Mouse (Mus musculus): Measurements from ENCODE around the gene Casd1. TPM values are rescaled to one million over a fixed set of nuclear protein-coding genes. Genes with fewer than 3 reads are reported as not detected.

Gene Casd1
- polyA plus RNA-seq, 1 experiment from 2014 or later = 26.0 TPM

DNA sequence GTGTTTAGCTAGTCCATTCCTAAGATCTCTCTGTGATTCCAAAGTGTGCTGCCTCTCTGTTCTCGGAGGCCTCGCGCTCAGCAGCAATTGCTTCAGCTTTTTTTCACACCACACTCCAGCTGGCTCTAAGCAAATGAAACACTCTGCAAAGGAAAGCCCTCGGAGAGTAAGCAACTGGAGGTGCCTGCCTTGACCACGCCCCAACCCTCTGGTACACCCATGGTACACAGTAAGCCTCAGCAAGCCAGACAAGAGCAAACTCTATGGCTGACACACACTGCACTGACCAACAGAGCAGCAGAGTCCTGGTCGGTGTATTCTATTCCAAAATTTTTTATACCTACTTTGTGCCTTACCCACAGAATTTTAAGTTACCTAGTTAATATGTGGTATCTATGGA lies 17.2 kb upstream of the Casd1 start:
- Histone ChIP-seq H3K4me3 (no peak overlapping the region), H3K36me3 (no peaks in the 10 kb centered on the region), H3K9ac (no peak overlapping the region), H3K27ac (replicated peaks) (no peak overlapping the region), H3K9me3 (no peaks in the 10 kb centered on the region), H3K27me3 (replicated peaks) (no peaks in the 10 kb centered on the region), H3K4me1 (0 out of 2 replicates have a peak, but pooled peaks cover 10% of the 10 kb centered on the region), H3K4me2 (no peak overlapping the region)
- ATAC-seq (ENCODE audit: extremely low read depth, insufficient number of reproducible peaks, low FRiP score, low TSS enrichment) = no peak
- WGBS = 55% methylated on average over 6 of the region's 6 CpGs

DNA sequence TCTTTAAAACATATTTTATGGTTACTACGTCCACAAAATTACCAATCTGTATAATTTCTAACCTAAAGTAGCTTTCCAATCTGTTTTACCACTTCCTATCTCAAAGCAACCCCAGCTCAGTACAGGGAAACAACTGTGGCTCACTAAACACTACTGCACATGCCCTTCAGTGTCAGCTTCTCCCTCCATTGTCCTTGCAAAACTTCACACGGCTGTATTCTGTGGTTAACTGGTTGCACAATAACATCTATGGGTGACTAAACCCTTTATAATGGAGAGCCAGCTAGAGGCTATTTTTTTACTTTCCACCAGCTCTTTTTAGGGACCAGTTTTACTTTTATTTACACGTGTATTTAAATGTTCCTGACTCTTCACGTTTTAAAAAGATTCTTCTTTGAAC lies 12.7 kb upstream of the Casd1 start:
- no peak overlapping the region for H3K9ac ChIP-seq

DNA sequence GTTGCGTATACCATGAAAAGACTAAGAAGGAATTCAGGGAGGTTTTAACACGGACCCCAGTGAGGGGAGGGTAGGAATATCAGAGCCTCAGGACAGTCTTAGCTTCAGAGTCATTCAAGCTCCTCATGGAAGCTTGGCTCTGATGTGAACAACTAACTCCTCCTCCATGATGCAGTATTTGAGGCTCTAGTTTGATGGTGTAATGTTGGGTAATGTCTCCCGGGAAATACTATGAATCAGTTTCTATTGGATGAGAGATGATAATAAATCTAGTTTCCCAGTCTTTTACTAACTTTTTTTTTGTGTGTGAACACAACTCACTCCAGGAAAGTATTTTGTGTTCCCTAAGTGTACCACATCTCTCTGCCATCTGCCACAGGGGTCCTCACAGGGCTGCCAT lies 11.9 kb upstream of the Casd1 start:
- Histone ChIP-seq H3K9me3 (no peaks in the 10 kb centered on the region), H3K9ac (no peak overlapping the region), H3K36me3 (no peaks in the 10 kb centered on the region), H3K4me2 (no peak overlapping the region), H3K4me1 (no peaks in the 10 kb centered on the region), H3K4me3 (no peak overlapping the region), H3K27ac (replicated peaks) (no peak overlapping the region), H3K27me3 (replicated peaks) (no peaks in the 10 kb centered on the region)
- WGBS = 86% methylated on average over 3 of the region's 3 CpGs
- ATAC-seq (ENCODE audit: extremely low read depth, insufficient number of reproducible peaks, low FRiP score, low TSS enrichment) = no peak

More for the DNA sequence above, 12.7 kb upstream of the Casd1 start:
- H3K36me3 ChIP-seq = no peaks in the 10 kb centered on the region
- ATAC-seq (ENCODE audit: extremely low read depth, insufficient number of reproducible peaks, low FRiP score, low TSS enrichment) = no peak
- H3K27me3 ChIP-seq (replicated peaks) = no peaks in the 10 kb centered on the region
- 0 out of 2 replicates have a peak, but pooled peaks cover 3% of the 10 kb centered on the region for H3K4me1 ChIP-seq
- no peak overlapping the region for H3K27ac ChIP-seq (replicated peaks)
- 75% methylated on average over 4 of the region's 4 CpGs for WGBS
- no peaks in the 10 kb centered on the region for H3K9me3 ChIP-seq
- H3K4me2 ChIP-seq = no peak overlapping the region
- H3K4me3 ChIP-seq = no peak overlapping the region

DNA sequence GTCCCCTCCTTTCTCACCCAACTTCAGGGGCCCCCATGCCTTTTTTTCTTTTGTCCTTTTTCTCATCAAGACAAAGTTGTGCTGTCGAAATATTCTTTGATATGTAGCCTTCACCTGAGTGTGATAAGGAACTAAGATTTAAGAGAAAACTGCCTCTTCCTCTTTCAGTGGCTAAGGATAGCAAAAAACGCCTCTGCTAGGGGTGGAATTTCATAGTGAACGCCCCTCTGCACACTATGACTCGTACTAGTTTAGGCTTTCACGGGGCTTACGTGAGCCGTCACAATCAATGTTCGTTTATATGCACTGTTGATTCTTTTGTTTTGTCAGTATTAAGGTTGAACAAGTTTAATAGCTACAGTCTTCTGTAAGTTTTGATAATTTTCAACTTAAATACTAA lies 10.6 kb upstream of the Casd1 start:
- no peak overlapping the region for H3K9ac ChIP-seq
- H3K4me3 ChIP-seq = no peak overlapping the region
- no peak for ATAC-seq (ENCODE audit: extremely low read depth, insufficient number of reproducible peaks, low FRiP score, low TSS enrichment)
- no peaks in the 10 kb centered on the region for H3K4me1 ChIP-seq
- H3K9me3 ChIP-seq = no peaks in the 10 kb centered on the region
- no peaks in the 10 kb centered on the region for H3K27me3 ChIP-seq (replicated peaks)
- 69% methylated on average over 8 of the region's 8 CpGs for WGBS
- H3K36me3 ChIP-seq = no peaks in the 10 kb centered on the region
- H3K4me2 ChIP-seq = no peak overlapping the region
- no peak overlapping the region for H3K27ac ChIP-seq (replicated peaks)

DNA sequence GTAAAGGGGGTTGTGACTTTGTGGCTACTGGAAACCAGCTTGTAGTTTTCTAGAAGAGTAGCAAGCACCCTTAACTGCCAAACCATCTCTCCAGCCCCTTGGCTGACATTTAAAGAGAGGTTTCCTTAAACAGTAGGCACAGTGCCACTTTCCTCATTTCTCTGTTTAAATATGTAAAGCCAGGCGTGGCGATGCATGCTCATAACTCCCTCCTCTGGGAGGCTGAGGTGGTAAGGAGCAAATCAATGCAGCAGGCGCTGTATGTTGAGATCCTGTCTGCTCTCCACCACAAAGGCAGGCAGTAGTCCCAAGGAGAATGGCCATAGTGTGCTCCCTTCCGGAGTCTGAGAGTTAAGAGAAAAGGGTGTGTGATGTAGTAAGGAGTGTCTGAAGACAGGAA lies 2.9 kb upstream of the Casd1 start:
- H3K4me2 ChIP-seq = no peak overlapping the region
- ATAC-seq (ENCODE audit: extremely low read depth, insufficient number of reproducible peaks, low FRiP score, low TSS enrichment) = no peak
- H3K27me3 ChIP-seq (replicated peaks) = no peaks in the 10 kb centered on the region
- H3K9me3 ChIP-seq = no peaks in the 10 kb centered on the region
- 68% methylated on average over 4 of the region's 4 CpGs for WGBS
- H3K4me1 ChIP-seq = peaks cover 20% of the 10 kb centered on the region
- H3K4me3 ChIP-seq = no peak overlapping the region
- H3K27ac ChIP-seq (replicated peaks) = no peak overlapping the region
- H3K9ac ChIP-seq = no peak overlapping the region
- no peaks in the 10 kb centered on the region for H3K36me3 ChIP-seq

DNA sequence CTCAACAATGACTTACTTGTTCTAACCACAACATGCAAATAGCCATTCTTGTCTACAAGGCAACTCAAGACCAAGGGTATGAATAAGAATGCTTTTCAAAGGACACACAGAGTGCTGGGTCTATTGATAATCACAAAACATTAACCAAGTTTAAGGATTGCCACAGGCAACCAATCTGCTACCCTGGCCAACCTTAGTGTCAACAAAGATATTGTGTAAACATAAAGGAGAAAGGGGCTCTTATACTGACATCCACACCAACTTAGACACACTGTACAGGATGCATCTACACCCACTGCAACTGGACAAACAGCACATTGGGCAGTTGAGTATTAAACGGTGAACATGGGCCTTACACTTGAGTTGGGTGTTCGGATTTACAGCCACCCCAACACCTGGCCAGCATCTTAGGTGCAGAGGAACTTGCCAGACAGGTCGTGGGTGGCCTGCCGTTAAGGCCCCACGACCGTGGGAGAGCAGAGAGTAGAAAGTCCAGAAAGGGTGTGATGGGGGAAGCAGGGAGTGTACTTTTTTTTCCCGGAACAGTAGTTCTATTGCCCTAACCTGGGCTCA lies 468 bp upstream of the Casd1 start:
- H3K27me3 ChIP-seq (replicated peaks) = no peaks in the 10 kb centered on the region
- no peak for ATAC-seq (ENCODE audit: extremely low read depth, insufficient number of reproducible peaks, low FRiP score, low TSS enrichment)
- peak overlapping the region; percentile 91 for H3K4me2 ChIP-seq
- no peaks in the 10 kb centered on the region for H3K9me3 ChIP-seq
- peak overlapping the region; percentile 86 for H3K4me3 ChIP-seq
- H3K9ac ChIP-seq = peak overlapping the region; percentile 97
- peak overlapping the region; percentile 96 for H3K27ac ChIP-seq (replicated peaks)
- H3K36me3 ChIP-seq = no peaks in the 10 kb centered on the region
- H3K4me1 ChIP-seq = peaks cover 36% of the 10 kb centered on the region
- 42% methylated on average over 7 of the region's 7 CpGs for WGBS

DNA sequence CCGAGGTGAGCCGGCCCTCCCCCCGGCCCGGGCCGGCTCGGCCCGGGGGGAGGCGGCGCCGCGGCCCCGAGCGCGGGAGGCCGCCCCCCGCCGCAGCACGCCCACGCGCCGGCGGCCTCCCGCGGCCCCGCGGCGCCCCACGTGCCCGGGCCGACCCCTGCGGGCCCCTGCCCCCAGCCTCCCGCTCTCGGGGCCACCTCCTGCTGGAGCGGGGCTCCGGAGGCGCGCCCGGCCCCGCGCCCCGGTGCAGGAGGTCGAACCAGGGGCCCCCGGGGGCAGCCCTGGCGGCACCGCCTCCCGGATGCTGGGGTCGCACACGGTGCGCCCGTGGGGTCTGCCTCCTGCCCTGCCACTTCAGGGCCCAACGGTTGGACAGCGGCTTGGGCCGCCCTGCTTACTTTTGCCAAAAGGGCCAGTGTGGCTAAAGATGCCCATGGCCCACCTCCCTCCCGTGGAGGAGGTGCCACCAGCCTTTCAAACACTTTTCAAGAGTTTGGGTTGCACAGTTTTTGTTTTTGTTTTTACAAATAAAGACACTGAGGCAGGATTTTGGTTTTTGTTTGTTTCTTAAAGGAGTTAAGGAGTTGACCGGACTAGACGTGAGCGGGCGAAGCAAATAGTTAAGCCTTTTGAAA lies 775 bp downstream of the Casd1 start:
- peak overlapping the region; percentile 91 for H3K4me2 ChIP-seq
- no peaks in the 10 kb centered on the region for H3K36me3 ChIP-seq
- H3K4me3 ChIP-seq = peak overlapping the region; percentile 86
- 5% methylated on average over 57 of the region's 58 CpGs for WGBS
- peak overlapping the region; percentile 96 for H3K27ac ChIP-seq (replicated peaks)
- ATAC-seq (ENCODE audit: extremely low read depth, insufficient number of reproducible peaks, low FRiP score, low TSS enrichment) = 0 out of 2 replicates have a peak, but pooled peaks have one; percentile 20
- peak overlapping the region; percentile 97 for H3K9ac ChIP-seq
- H3K27me3 ChIP-seq (replicated peaks) = no peaks in the 10 kb centered on the region
- peaks cover 42% of the 10 kb centered on the region for H3K4me1 ChIP-seq
- H3K9me3 ChIP-seq = no peaks in the 10 kb centered on the region

DNA sequence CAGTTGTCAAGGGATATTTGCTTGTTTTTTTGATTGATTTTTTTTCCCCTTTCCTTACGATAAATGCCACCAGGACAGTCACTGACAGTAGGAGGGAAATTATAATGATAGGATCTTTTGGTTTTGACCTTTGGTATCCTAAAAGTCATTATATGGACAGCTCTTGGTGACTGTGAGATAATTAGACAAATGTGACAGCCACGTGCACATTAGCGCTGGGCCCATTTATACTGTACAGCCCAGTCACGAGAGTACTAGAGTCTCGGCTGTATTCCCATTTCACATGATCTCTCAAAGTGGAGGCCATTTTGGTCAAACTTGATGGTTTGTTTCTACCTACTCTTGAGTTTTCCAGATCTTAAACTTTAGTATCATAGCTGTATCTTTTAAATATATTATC lies 1.4 kb downstream of the Casd1 start:
- peak overlapping the region; percentile 96; the same call in 1 of the 2 replicates for H3K27ac ChIP-seq (replicated peaks)
- 70% methylated on average over 5 of the region's 5 CpGs for WGBS
- peak overlapping the region; percentile 86 for H3K4me3 ChIP-seq
- no peaks in the 10 kb centered on the region for H3K9me3 ChIP-seq
- no peaks in the 10 kb centered on the region for H3K36me3 ChIP-seq
- H3K4me1 ChIP-seq = peaks cover 46% of the 10 kb centered on the region
- peak overlapping the region; percentile 91 for H3K4me2 ChIP-seq
- ATAC-seq (ENCODE audit: extremely low read depth, insufficient number of reproducible peaks, low FRiP score, low TSS enrichment) = no peak
- H3K27me3 ChIP-seq (replicated peaks) = no peaks in the 10 kb centered on the region
- peak overlapping the region; percentile 97 for H3K9ac ChIP-seq

DNA sequence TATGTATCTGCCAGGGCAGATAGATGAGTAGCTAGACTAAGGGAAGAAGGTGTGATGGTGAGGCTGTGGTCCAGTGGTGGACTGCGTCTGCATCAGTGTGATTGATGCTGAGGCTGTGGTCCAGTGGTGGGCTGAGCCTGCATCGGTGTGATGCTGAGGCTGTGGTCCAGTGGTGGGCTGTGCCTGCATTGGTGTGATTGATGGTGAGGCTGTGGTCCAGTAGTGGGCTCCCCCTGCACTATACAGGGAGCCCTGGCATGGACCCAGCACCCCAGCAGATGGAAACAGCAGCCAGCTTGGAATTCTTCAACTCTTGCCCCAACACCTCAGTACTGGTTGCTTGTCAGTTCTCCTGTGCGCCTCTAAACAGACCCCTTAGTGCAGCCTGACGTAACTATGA lies 5.8 kb downstream of the Casd1 start:
- no peak for ATAC-seq (ENCODE audit: extremely low read depth, insufficient number of reproducible peaks, low FRiP score, low TSS enrichment)
- 77% methylated on average over 4 of the region's 4 CpGs for WGBS
- no peak overlapping the region for H3K4me3 ChIP-seq
- peaks cover 47% of the 10 kb centered on the region for H3K4me1 ChIP-seq
- H3K9me3 ChIP-seq = no peaks in the 10 kb centered on the region
- no peak overlapping the region for H3K27ac ChIP-seq (replicated peaks)
- no peak overlapping the region for H3K9ac ChIP-seq
- H3K4me2 ChIP-seq = no peak overlapping the region
- no peaks in the 10 kb centered on the region for H3K27me3 ChIP-seq (replicated peaks)
- peaks cover 6% of the 10 kb centered on the region for H3K36me3 ChIP-seq

DNA sequence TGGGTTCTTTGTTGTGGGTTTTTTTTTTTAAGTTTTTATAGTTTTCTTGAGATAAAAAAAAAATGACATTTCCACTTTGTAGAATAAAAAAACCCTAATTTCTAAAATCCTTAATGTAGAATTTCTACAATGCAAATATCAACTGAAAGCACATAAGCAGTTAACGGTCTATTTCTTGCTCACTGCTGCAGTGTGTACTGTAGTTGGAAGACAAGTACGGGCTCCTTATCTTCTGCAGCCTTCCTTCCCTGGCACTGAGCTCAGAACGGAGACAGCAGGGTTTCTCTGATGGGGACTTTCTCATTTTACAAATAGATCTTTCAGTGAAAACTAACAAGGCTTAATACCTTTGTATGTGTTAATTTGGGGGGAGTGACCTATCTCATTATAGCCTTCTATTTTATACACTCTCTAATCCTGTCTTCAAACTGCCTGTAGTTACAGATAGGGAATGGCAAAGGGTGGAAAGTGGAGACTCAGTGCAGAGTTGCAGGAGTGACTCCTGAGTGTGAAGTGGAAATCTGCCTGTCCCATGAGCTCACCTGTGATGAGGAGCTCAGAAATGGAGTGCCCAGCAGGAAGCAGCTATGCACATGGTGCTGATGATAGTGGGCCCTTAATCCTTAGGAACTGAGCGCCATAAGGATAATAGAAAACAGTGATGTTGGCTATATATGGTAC lies 9.7 kb downstream of the Casd1 start:
- 0 out of 2 replicates have a peak, but pooled peaks cover 4% of the 10 kb centered on the region for H3K9me3 ChIP-seq

DNA sequence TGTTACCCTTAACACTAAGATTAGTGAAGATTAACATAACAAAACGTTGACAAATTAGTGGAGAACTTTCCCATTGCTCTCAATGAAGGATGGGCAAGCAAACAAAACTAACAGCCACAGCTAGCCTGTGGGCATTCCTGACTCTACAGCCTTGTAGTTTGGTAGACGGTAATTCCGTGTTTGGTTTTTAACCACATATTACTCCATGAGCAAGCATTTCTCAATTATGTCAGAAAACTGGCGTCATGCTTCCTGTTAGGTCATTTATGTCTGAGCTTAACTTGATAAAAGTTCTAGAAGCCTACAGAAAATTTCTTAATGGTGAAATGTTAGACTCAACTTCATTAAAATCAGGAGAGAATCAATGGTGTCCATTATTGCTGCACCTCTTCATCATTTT lies 11.2 kb downstream of the Casd1 start:
- no peak for ATAC-seq (ENCODE audit: extremely low read depth, insufficient number of reproducible peaks, low FRiP score, low TSS enrichment)
- no peaks in the 10 kb centered on the region for H3K27me3 ChIP-seq (replicated peaks)
- H3K27ac ChIP-seq (replicated peaks) = no peak overlapping the region
- H3K4me1 ChIP-seq = peaks cover 9% of the 10 kb centered on the region
- H3K4me3 ChIP-seq = no peak overlapping the region
- H3K36me3 ChIP-seq = peaks cover 39% of the 10 kb centered on the region
- no peak overlapping the region for H3K9ac ChIP-seq
- 84% methylated on average over 4 of the region's 4 CpGs for WGBS
- no peak overlapping the region for H3K4me2 ChIP-seq
- 0 out of 2 replicates have a peak, but pooled peaks cover 4% of the 10 kb centered on the region for H3K9me3 ChIP-seq

More for the DNA sequence above, 9.7 kb downstream of the Casd1 start:
- Histone ChIP-seq H3K27me3 (replicated peaks) (no peaks in the 10 kb centered on the region), H3K27ac (replicated peaks) (no peak overlapping the region), H3K4me3 (no peak overlapping the region), H3K4me2 (no peak overlapping the region), H3K9ac (no peak overlapping the region), H3K4me1 (peaks cover 18% of the 10 kb centered on the region), H3K36me3 (peaks cover 31% of the 10 kb centered on the region)
- ATAC-seq (ENCODE audit: extremely low read depth, insufficient number of reproducible peaks, low FRiP score, low TSS enrichment) = no peak
- WGBS = 47% methylated on average over 4 of the region's 4 CpGs
